Mouse (Mus musculus) liver, embryonic 12.5 days (tissue): ENCODE results near the gene Ocel1. TPM values are rescaled to one million over a fixed set of nuclear protein-coding genes. Genes with fewer than 3 reads are reported as not detected.
A peak's percentile ranks its signal among the peaks of the same experiment; 100 is the strongest.

Source experiments
- ATAC-seq: fragments of 200-750 bp; cut with Nextera tagmentation; 2 replicates; pipeline ENCODE4 v1.8.0; 2017; ENCODE audit warnings: moderate number of reproducible peaks, mild to moderate bottlenecking, moderate library complexity
- H3K27ac ChIP-seq: fragments of 300-500 bp; sonication (generic); 2 replicates; pipeline ENCODE4 v1.5.1; 2016; ENCODE audit warnings: mild to moderate bottlenecking
- H3K27me3 ChIP-seq: fragments of 300-500 bp; sonication (generic); replicated peaks from 2 replicates; pipeline ENCODE4 v1.6.1; 2016; ENCODE audit warnings: mild to moderate bottlenecking, moderate library complexity
- H3K36me3 ChIP-seq: fragments of 300-500 bp; sonication (generic); 2 replicates; pipeline ENCODE4 v1.6.1; 2016; ENCODE audit warnings: mild to moderate bottlenecking, moderate library complexity
- H3K4me1 ChIP-seq: fragments of 300-500 bp; sonication (generic); 2 replicates; pipeline ENCODE4 v1.6.1; 2016
- H3K4me2 ChIP-seq: fragments of 300-500 bp; sonication (generic); 2 replicates; pipeline ENCODE4 v1.6.1; 2016; ENCODE audit warnings: mild to moderate bottlenecking, moderate library complexity
- H3K4me3 ChIP-seq: fragments of 300-500 bp; sonication (generic); 2 replicates; pipeline ENCODE4 v1.5.1; 2016; ENCODE audit warnings: mild to moderate bottlenecking, moderate library complexity
- H3K9ac ChIP-seq: fragments of 300-500 bp; sonication (generic); 2 replicates; pipeline ENCODE4 v1.6.1; 2016; ENCODE audit warnings: mild to moderate bottlenecking, moderate library complexity
- H3K9me3 ChIP-seq: fragments of 300-500 bp; sonication (generic); replicated peaks from 2 replicates; pipeline ENCODE4 v1.6.1; 2016; ENCODE audit warnings: mild to moderate bottlenecking, moderate library complexity
- WGBS: fragments of 180-500 bp; shearing (Covaris S2); methylation state at CpG from one replicate; pipeline ENCODE4 v1.1.7; 2016; ENCODE audit not compliant: insufficient replicate concordance; 5-methylcytosine and 5-hydroxymethylcytosine counted together
- polyA plus RNA-seq: library from polyadenylated mRNA; unstranded; fragments of >200 nt; fragmentation: Nextera tagmentation; extraction: Ambion mirVana; gene quantifications from 2 replicates; pipeline ENCODE4 v1.2.1, GENCODE M21; 2016

Gene Ocel1
- polyA plus RNA-seq, 1 experiment from 2014 or later = 6.8 TPM

DNA sequence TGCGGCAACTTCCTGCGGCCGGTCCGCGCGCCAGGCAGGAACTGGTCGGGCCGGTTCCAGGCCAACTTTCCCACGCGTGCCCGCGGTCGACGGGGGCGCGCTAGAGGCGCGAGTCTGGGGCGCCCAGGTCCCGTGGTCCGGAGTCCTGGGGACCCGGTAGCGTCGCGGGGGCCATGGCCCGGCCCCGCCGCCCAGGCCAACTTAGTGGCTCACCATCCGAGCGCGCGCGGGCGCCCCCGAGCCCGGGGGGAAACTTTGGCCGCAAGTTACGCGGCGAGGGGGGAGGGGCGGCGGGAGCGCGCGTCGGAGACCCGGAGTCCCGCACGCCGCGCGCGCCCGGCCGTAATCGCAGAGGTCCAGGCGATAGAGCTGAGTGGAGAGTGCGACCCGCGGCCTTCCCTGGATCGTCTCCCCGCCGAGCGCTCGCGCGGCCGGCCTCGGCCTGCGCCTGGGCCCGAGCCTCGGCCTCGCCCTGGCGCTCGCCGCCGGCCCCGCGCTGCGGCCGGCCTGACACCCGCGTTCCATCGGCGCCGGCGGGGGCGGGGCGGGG is 10.4 kb downstream of the Ocel1 start, which contains the start of gene Nr2f6:
Gene Nr2f6 (minus strand): TSS at position 540 of the 550 bp plus-strand sequence.
- ATAC-seq = no peak; the same call in 1 of the 2 replicates
- peak within 1 kb of the TSS; percentile 74 for H3K9ac ChIP-seq
- peaks cover 60% of the 10 kb centered on the region for H3K4me1 ChIP-seq
- H3K4me3 ChIP-seq = peak within 1 kb of the TSS; percentile 66
- H3K27me3 ChIP-seq = peaks cover 68% of the 10 kb centered on the region
- no peaks in the 10 kb centered on the region for H3K9me3 ChIP-seq
- H3K36me3 ChIP-seq = peaks cover 9% of the 10 kb centered on the region
- H3K4me2 ChIP-seq = peak within 1 kb of the TSS; percentile 95
- 0% methylated on average over 67 of the region's 89 CpGs for WGBS
- H3K27ac ChIP-seq = peak within 1 kb of the TSS; percentile 73

DNA sequence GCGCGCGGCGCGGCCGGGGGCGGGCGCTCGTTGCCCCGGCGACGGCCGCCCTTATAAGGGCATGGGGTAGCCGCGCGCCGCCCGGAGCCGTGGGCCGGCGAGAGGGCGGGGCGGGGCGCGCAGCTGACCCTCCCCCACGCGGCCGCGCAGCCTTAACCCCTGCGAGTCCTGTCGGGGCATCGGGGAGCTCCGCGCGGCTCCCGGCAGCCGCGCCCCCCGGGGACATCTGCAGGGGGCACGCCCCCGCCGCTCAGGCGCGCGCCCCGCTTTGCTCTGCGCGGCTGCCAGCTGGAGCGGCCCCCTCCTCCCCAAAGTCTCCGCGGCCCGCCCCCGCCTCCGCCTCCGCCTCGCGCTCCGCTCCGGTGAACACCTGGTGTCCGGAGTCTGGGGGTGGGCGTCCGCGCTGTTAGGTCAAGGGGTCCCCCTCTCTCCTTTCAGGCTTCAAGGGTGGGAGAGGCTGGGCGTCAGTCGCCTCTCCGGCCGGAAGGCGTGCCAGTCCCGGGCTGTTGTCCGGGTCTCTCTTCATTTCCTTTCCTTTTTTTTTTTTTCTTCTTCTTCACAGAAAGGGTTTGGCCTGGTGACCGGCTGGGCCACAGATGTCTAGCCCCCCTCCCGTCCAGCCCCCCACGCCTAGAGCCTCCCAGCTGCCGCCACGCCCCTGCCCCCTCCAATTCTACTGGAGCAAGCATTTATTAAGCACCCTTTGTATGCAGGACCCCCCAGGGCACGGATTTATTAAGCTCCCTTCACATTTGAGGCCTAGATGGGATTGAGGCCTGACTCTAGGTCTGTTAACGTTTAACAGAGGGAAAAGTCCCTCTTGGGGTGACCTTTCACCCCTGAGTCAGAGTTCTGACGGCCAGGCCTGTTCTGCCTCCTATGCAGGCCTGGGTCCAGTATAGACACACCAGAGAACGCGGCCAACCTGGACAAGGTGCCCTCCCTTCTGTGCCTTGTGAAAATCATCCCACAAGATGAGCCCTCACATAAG is 11.2 kb downstream of the Ocel1 start:
- H3K27me3 ChIP-seq = peaks cover 60% of the 10 kb centered on the region
- peaks cover 9% of the 10 kb centered on the region for H3K36me3 ChIP-seq
- peak overlapping the region; percentile 95 for H3K4me2 ChIP-seq
- H3K9me3 ChIP-seq = no peaks in the 10 kb centered on the region
- H3K4me3 ChIP-seq = peak overlapping the region; percentile 66
- H3K9ac ChIP-seq = peak overlapping the region; percentile 61
- WGBS = 6% methylated on average over 73 of the region's 80 CpGs
- H3K4me1 ChIP-seq = peaks cover 52% of the 10 kb centered on the region
- H3K27ac ChIP-seq = peak overlapping the region; percentile 69
- peak; percentile 78 for ATAC-seq

DNA sequence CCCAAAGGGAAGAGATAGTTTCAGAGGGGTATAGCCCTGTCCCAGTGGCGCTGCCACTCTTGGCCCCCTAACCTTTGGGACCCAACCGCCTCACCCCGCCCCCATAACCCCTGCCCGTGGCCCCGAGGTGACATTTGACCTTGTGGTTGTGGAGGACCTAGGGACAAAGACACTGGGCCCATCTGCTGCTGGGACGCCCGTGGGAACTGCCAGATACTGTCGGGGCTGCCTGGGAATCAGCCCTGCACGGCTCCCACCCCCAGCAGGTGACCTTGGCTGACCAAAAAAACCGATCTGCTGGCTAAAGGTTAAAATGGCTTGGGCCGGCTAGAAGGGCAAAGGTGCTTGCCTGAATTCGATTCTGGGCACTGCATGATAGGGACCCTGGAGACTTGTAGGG is 12.3 kb downstream of the Ocel1 start:
- no peak overlapping the region for H3K9ac ChIP-seq
- WGBS = 47% methylated on average over 12 of the region's 12 CpGs

DNA sequence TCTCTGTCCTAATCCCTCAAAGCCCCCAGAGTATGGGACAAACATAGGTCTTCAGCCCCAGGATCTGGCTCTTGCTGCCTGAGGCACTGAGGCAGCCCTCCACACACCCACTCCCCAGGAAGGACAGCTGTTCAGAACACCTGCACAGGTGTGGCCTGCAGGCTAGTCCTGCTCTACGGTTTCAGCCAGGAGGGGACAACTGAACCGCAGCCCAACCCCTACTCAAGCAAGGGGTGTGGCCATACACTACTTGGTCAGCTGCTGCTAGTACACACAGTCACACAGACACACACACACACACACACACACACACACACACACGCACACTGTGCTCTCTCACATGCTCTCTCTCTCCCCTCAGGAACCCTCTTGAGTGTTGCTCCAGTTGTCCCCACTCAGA is 12.8 kb downstream of the Ocel1 start:
- no peaks in the 10 kb centered on the region for H3K36me3 ChIP-seq
- H3K27ac ChIP-seq = peak overlapping the region; percentile 69
- WGBS = 37% methylated on average over 2 of the region's 3 CpGs
- no peak for ATAC-seq
- H3K27me3 ChIP-seq = peaks cover 44% of the 10 kb centered on the region
- peak overlapping the region; percentile 95 for H3K4me2 ChIP-seq
- no peaks in the 10 kb centered on the region for H3K9me3 ChIP-seq
- H3K4me1 ChIP-seq = peaks cover 44% of the 10 kb centered on the region
- H3K9ac ChIP-seq = no peak overlapping the region
- H3K4me3 ChIP-seq = no peak overlapping the region

More for the DNA sequence above, 12.3 kb downstream of the Ocel1 start:
- peaks cover 49% of the 10 kb centered on the region for H3K27me3 ChIP-seq
- no peaks in the 10 kb centered on the region for H3K9me3 ChIP-seq
- H3K36me3 ChIP-seq = peaks cover under 1% of the 10 kb centered on the region; the same call in 1 of the 2 replicates
- peaks cover 46% of the 10 kb centered on the region for H3K4me1 ChIP-seq
- peak overlapping the region; percentile 95 for H3K4me2 ChIP-seq
- H3K27ac ChIP-seq = peak overlapping the region; percentile 69
- H3K4me3 ChIP-seq = no peak overlapping the region
- no peak for ATAC-seq

DNA sequence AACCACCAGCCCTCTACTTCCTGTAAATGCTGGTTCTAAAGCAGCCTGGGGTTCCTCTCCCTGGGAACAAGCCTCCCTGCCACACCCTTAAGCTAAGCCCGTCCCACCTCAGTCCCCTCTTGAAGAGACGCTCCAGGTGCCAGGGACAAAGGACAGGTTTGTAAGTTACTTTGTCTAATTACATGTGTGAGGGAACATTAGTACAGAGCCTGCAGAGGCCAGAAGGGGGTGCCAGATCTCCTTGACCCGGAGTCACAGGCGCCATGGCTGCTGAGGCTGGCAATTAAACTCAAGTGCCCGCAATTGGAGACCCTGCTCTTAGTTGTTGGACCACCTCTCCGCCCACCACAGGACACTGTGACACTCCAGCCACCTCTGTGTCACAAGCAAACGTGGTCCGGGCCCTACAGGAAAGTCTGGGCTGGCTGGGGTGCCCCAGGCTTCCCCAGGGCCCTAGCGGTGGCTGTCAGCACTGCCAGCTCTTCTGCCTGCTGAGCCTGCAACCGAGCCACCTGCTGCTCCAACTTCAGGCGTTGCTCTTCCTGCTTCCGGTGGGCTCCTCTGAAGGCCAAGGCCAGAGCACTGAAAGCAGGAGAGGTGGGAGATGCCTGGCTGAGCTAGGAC is 14.2 kb downstream of the Ocel1 start:
- no peak overlapping the region for H3K4me2 ChIP-seq
- H3K27ac ChIP-seq = no peak overlapping the region
- H3K27me3 ChIP-seq = peaks cover 29% of the 10 kb centered on the region
- H3K36me3 ChIP-seq = no peaks in the 10 kb centered on the region
- H3K4me3 ChIP-seq = no peak overlapping the region
- no peak for ATAC-seq
- H3K4me1 ChIP-seq = peaks cover 30% of the 10 kb centered on the region
- no peak overlapping the region for H3K9ac ChIP-seq
- no peaks in the 10 kb centered on the region for H3K9me3 ChIP-seq
- WGBS = 61% methylated on average over 12 of the region's 12 CpGs

DNA sequence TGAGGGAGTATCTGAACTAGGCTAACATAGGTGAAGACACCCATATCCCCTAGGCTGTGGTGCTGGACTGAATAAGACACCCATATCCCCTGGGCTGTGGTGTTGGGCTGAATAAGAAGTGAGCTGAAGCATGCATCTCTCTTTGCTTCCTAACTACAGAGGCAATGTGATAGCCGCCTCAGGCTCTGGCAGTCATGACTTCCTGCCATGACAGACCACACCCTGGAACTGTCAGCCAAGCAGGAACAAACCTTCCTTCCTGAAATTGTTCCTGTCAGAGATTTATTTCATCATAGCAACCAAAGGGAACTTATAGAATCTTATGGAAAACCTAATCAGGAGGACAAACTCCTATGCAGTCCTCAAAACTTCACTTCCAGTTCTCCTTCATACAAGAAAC is 17.2 kb downstream of the Ocel1 start:
- peaks cover under 1% of the 10 kb centered on the region; the same call in 1 of the 2 replicates for H3K27me3 ChIP-seq
- H3K4me2 ChIP-seq = no peak overlapping the region
- H3K9me3 ChIP-seq = no peaks in the 10 kb centered on the region
- H3K4me3 ChIP-seq = no peak overlapping the region
- no peak overlapping the region for H3K27ac ChIP-seq
- peaks cover 11% of the 10 kb centered on the region for H3K4me1 ChIP-seq
- no peak for ATAC-seq
- whole genome bisulfite sequencing = 35% methylated on average over 1 of the region's 1 CpGs
- H3K36me3 ChIP-seq = no peaks in the 10 kb centered on the region
- no peak overlapping the region for H3K9ac ChIP-seq

DNA sequence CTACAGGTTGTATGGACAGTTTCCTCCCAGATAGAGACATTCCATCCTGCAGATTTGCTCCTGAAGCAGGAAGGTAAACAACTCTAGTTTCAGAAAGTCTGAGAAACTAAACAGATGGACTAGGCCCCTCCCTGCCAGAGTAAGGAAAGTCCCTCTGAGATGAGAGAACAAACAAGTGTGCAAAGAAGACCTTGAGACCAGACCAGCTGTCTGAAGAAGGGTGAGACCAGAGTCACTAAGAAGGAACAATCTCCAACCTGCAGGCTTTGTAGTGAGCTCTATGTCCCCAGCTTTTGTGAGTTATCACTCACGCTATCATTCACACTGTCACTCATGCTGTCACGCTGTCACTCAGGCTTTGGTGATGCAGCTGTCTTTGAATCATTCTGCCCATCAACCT is 20.6 kb downstream of the Ocel1 start:
- H3K9ac ChIP-seq = no peak overlapping the region
- H3K4me1 ChIP-seq = peaks cover 26% of the 10 kb centered on the region
- H3K4me3 ChIP-seq = no peak overlapping the region
- H3K27me3 ChIP-seq = no peaks in the 10 kb centered on the region
- no peaks in the 10 kb centered on the region for H3K36me3 ChIP-seq
- no peak overlapping the region for H3K27ac ChIP-seq
- no peak overlapping the region for H3K4me2 ChIP-seq
- H3K9me3 ChIP-seq = no peaks in the 10 kb centered on the region
- ATAC-seq = no peak
- 66% methylated on average over 2 of the region's 2 CpGs for WGBS

DNA sequence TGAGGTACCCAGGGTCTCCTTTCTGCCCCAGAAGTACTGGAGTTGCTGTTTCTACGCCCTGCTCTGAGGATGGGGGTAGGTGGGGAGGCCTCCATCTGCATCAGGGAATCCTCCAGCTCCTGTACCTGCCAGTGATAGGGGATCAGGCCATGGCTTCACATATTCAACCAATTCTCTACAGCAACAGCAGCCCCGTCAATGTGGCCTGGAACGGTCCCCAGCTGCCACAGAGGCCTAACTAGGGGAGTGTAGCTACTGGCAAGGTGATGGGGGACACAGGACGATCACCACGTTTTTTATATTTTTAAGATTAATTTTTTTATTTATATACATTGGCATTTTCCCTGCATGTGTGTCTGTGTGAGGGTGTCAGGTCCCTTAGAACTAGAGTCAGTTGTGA is 21.3 kb downstream of the Ocel1 start:
- WGBS = 59% methylated on average over 5 of the region's 5 CpGs

DNA sequence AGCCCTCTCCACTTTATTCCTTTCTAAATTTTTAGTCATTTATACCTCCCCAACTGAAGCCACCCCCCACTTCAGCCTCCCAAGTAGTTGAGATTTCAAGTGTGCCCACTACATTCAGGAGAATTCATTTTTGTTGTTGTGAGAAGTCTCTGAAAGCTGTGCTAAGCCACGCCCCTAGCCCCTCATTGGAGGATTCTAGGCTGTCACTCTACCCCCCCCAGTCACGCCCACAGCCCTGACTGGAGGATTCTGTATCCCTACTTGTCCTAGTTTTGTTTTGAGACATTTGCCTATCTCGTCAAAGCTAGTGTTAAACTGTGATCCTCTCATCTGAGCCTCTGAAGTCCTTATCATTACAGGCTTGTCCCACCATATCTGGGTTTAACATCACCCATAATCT is 21.8 kb downstream of the Ocel1 start:
- H3K27ac ChIP-seq = no peak overlapping the region
- H3K27me3 ChIP-seq = no peaks in the 10 kb centered on the region
- ATAC-seq = no peak
- 13% methylated on average over 3 of the region's 3 CpGs for WGBS
- peak overlapping the region; percentile 49 for H3K4me2 ChIP-seq
- no peaks in the 10 kb centered on the region for H3K36me3 ChIP-seq
- H3K9me3 ChIP-seq = no peaks in the 10 kb centered on the region
- peaks cover 34% of the 10 kb centered on the region for H3K4me1 ChIP-seq
- H3K9ac ChIP-seq = no peak overlapping the region
- H3K4me3 ChIP-seq = 0 out of 2 replicates have a peak overlapping the region, but pooled peaks have one; percentile 5

More for the DNA sequence above, 21.3 kb downstream of the Ocel1 start:
- no peak overlapping the region for H3K4me2 ChIP-seq
- no peak overlapping the region for H3K27ac ChIP-seq
- no peaks in the 10 kb centered on the region for H3K9me3 ChIP-seq
- no peak overlapping the region for H3K9ac ChIP-seq
- no peaks in the 10 kb centered on the region for H3K36me3 ChIP-seq
- H3K27me3 ChIP-seq = no peaks in the 10 kb centered on the region
- H3K4me1 ChIP-seq = peaks cover 29% of the 10 kb centered on the region
- no peak for ATAC-seq
- no peak overlapping the region for H3K4me3 ChIP-seq

DNA sequence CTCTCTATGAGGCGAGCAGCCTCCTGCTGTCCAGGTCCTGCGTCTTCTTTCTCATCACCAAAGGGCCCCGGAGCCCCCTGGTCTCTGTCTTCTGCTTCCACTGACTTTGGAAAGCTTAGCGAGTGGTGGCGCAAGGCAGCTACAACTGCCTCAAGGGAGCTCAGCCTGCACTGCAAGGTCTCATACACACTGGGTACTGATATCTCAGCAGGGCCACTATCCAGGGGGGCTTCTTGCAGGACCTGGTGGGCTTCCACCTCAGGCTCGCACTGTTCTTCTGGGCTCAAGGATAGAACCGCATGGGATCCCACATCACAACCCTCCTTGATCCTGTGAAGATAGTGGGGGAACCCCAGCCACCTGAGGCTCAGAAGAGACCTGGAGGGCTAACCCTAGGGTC is 23.4 kb downstream of the Ocel1 start:
- peak overlapping the region; percentile 3; the same call in 1 of the 2 replicates for H3K4me2 ChIP-seq
- peaks cover 35% of the 10 kb centered on the region for H3K4me1 ChIP-seq
- ATAC-seq = no peak

DNA sequence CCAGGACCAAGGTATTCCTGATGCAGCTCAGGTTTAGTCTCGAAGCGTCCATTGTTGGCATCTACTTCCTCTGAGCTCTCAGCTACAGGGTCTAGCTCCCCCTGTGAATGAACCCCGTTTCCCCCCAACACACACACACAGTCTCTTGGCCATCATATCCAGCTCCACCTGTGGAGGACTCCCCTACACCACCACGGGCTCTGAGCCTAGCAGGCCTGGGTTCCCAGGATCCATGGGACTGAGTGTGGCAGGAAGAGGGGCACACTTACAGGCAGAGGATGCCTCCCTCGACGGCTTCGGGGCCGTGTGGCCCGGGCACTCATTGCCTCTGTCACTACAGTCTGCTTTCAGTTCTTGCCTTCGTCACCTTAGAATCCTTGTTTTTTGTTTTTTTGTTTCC is 24.0 kb downstream of the Ocel1 start:
- Histone ChIP-seq H3K4me2 (peak overlapping the region; percentile 19; the same call in 1 of the 2 replicates), H3K9ac (no peak overlapping the region), H3K9me3 (no peaks in the 10 kb centered on the region), H3K4me1 (peaks cover 35% of the 10 kb centered on the region), H3K27me3 (no peaks in the 10 kb centered on the region), H3K27ac (no peak overlapping the region), H3K4me3 (no peak overlapping the region), H3K36me3 (peaks cover 19% of the 10 kb centered on the region)
- 67% methylated on average over 10 of the region's 10 CpGs for WGBS
- ATAC-seq = no peak

More for the DNA sequence above, 23.4 kb downstream of the Ocel1 start:
- no peak overlapping the region for H3K4me3 ChIP-seq
- H3K9me3 ChIP-seq = no peaks in the 10 kb centered on the region
- no peaks in the 10 kb centered on the region for H3K27me3 ChIP-seq
- 72% methylated on average over 7 of the region's 7 CpGs for WGBS
- H3K9ac ChIP-seq = no peak overlapping the region
- peaks cover 14% of the 10 kb centered on the region for H3K36me3 ChIP-seq
- no peak overlapping the region for H3K27ac ChIP-seq
